Mouse (Mus musculus): Measurements from ENCODE around the gene Lsm4.

Lsm4 gene

GRCm38 (mm10) chr8:70679404-70679803, 6.4 kb downstream of the Lsm4 start:
- DNase-seq (ENCODE audit: low spot score) = no peak

GRCm38 (mm10) chr8:70680039-70680438, 7.0 kb downstream of the Lsm4 start:
- DNase-seq (ENCODE audit: low spot score) = no peak

GRCm38 (mm10) chr8:70681410-70681809, 8.4 kb downstream of the Lsm4 start:
- DNase-seq (ENCODE audit: low spot score) = no peak

GRCm38 (mm10) chr8:70682193-70682592, 9.1 kb downstream of the Lsm4 start:
- DNase-seq (ENCODE audit: low spot score) = peak; percentile 67

GRCm38 (mm10) chr8:70682692-70683091, 9.6 kb downstream of the Lsm4 start:
- no peak for DNase-seq (ENCODE audit: low spot score)

- no peak for DNase-seq (ENCODE audit: low spot score)
Observed at GRCm38 (mm10) chr8:70684291-70684690, 11.2 kb downstream of the Lsm4 start.

- DNase-seq (ENCODE audit: low spot score) = no peak
Observed at GRCm38 (mm10) chr8:70687576-70687975, 14.5 kb downstream of the Lsm4 start.

GRCm38 (mm10) chr8:70688136-70688535, 15.1 kb downstream of the Lsm4 start:
- no peak for DNase-seq (ENCODE audit: low spot score)

- DNase-seq (ENCODE audit: low spot score) = no peak
Observed at GRCm38 (mm10) chr8:70689892-70690390, 16.9 kb downstream of the Lsm4 start.

- DNase-seq (ENCODE audit: low spot score) = no peak
Observed at GRCm38 (mm10) chr8:70691230-70691629, 18.2 kb downstream of the Lsm4 start.

- DNase-seq (ENCODE audit: low spot score) = no peak
Observed at GRCm38 (mm10) chr8:70691727-70692231, 18.7 kb downstream of the Lsm4 start.

- no peak for DNase-seq (ENCODE audit: low spot score)
Observed at GRCm38 (mm10) chr8:70693636-70694035, 20.6 kb downstream of the Lsm4 start.

GRCm38 (mm10) chr8:70695318-70696018, 22.4 kb downstream of the Lsm4 start:
- DNase-seq (ENCODE audit: low spot score) = peak; percentile 57

GRCm38 (mm10) chr8:70696019-70696885, 23.2 kb downstream of the Lsm4 start:
- DNase-seq (ENCODE audit: low spot score) = peak; percentile 68

GRCm38 (mm10) chr8:70696946-70697345, 23.9 kb downstream of the Lsm4 start:
- DNase-seq (ENCODE audit: low spot score) = no peak

GRCm38 (mm10) chr8:70697366-70698250, 24.6 kb downstream of the Lsm4 start:
- DNase-seq (ENCODE audit: low spot score) = no peak

GRCm38 (mm10) chr8:70698310-70699109, 25.5 kb downstream of the Lsm4 start, which contains the start of gene Jund:
Gene Jund (plus strand): TSS chr8:70698949.
- DNase-seq (ENCODE audit: low spot score) = peak; percentile 99

GRCm38 (mm10) chr8:70699116-70699833, 26.2 kb downstream of the Lsm4 start:
- no peak for DNase-seq (ENCODE audit: low spot score)

- peak; percentile 73 for DNase-seq (ENCODE audit: low spot score)
Observed at GRCm38 (mm10) chr8:70699834-70700554, 26.9 kb downstream of the Lsm4 start.

- DNase-seq (ENCODE audit: low spot score) = peak; percentile 82
Observed at GRCm38 (mm10) chr8:70700555-70700922, 27.5 kb downstream of the Lsm4 start.
